Mouse (Mus musculus) hindbrain, embryonic 14.5 days (tissue): ENCODE data around the gene Mapk9. TPM values are rescaled to one million over a fixed set of nuclear protein-coding genes. Genes with fewer than 3 reads are reported as not detected.

Experiments used
- ATAC-seq: fragments of 200-750 bp; cut with Nextera tagmentation; 2 replicates; pipeline ENCODE4 v1.8.0; 2017; ENCODE audit warnings: moderate number of reproducible peaks, mild to moderate bottlenecking, moderate TSS enrichment, moderate library complexity; ENCODE audit not compliant: low FRiP score
- DNase-seq: peaks from one replicate; pipeline ENCODE4 v3.0.0-alpha.2; 2015; ENCODE audit warnings: low spot score
- H3K27ac ChIP-seq: fragments of 300-500 bp; sonication (generic); 2 replicates; pipeline ENCODE4 v1.5.1; 2014; ENCODE audit warnings: mild to moderate bottlenecking, moderate library complexity
- H3K27me3 ChIP-seq: fragments of 300-500 bp; sonication (generic); 2 replicates; pipeline ENCODE4 v1.6.1; 2014; ENCODE audit warnings: mild to moderate bottlenecking, low read length, mixed read lengths; ENCODE audit not compliant: control insufficient read depth, insufficient read depth
- H3K36me3 ChIP-seq: fragments of 300-500 bp; sonication (generic); replicated peaks from 2 replicates; pipeline ENCODE4 v1.6.1; 2014; ENCODE audit not compliant: control insufficient read depth, insufficient read depth
- H3K4me1 ChIP-seq: fragments of 300-500 bp; sonication (generic); replicated peaks from 2 replicates; pipeline ENCODE4 v1.6.1; 2014; ENCODE audit warnings: antibody characterized with exemption, low read length, mixed read lengths; ENCODE audit not compliant: control insufficient read depth, insufficient read depth
- H3K4me2 ChIP-seq: fragments of 300-500 bp; sonication (generic); replicated peaks from 2 replicates; pipeline ENCODE4 v1.6.1; 2014; ENCODE audit warnings: mild to moderate bottlenecking, moderate library complexity
- H3K4me3 ChIP-seq: fragments of 300-500 bp; sonication (generic); replicated peaks from 2 replicates; pipeline ENCODE4 v1.5.1; 2014; ENCODE audit warnings: mild to moderate bottlenecking, low read length
- H3K9ac ChIP-seq: fragments of 300-500 bp; sonication (generic); 2 replicates; pipeline ENCODE4 v1.6.1; 2014
- H3K9me3 ChIP-seq: fragments of 300-500 bp; sonication (generic); 2 replicates; pipeline ENCODE4 v1.6.1; 2016; ENCODE audit warnings: low read length; ENCODE audit not compliant: control insufficient read depth
- WGBS: fragments of 180-500 bp; shearing (Covaris S2); extraction: QIAGEN DNeasy Blood & Tissue Kit; methylation state at CpG from one replicate; pipeline ENCODE4 v1.1.7; 2014; 5-methylcytosine and 5-hydroxymethylcytosine counted together
- microRNA-seq: library from miRNA; unstranded; fragments of <30 nt; microRNA quantifications from one replicate; pipeline ENCODE4, GENCODE M21; 2016
- polyA plus RNA-seq: library from polyadenylated mRNA; unstranded; fragments of >200 nt; fragmentation: Nextera tagmentation; extraction: Ambion mirVana; gene quantifications from 2 replicates; pipeline ENCODE4 v1.2.1, GENCODE M21; 2014

Mapk9 gene
- polyA plus RNA-seq, 1 experiment from 2014 or later, result 86.6 TPM

- Histone ChIP-seq H3K9me3 (no peaks in the 10 kb centered on the region), H3K27me3 (no peaks in the 10 kb centered on the region), H3K9ac (no peak overlapping the region), H3K4me2 (no peak overlapping the region), H3K4me1 (peaks cover 18% of the 10 kb centered on the region), H3K27ac (no peak overlapping the region), H3K36me3 (no peaks in the 10 kb centered on the region), H3K4me3 (no peak overlapping the region)
- DNase-seq (no peak), ATAC-seq (no peak)
- 82% methylated on average over 7 of the region's 7 CpGs for WGBS
Measured at GRCm38 (mm10) chr11:49926183-49926582, 79.6 kb downstream of the Mapk9 start.

- H3K4me2 ChIP-seq, result peak overlapping the region; percentile 24
- no peaks in the 10 kb centered on the region for H3K27me3 ChIP-seq
- H3K27ac ChIP-seq, result peak overlapping the region; percentile 62
- H3K9ac ChIP-seq, result peak overlapping the region; percentile 13; the same call in 1 of the 2 replicates
- no peaks in the 10 kb centered on the region for H3K36me3 ChIP-seq
- peaks cover 28% of the 10 kb centered on the region for H3K4me1 ChIP-seq
- DNase-seq (peak; percentile 48), ATAC-seq (peak; percentile 70)
- WGBS, result 22% methylated on average over 4 of the region's 4 CpGs
- H3K4me3 ChIP-seq, result no peak overlapping the region
- no peaks in the 10 kb centered on the region for H3K9me3 ChIP-seq
Measured at GRCm38 (mm10) chr11:49927169-49927568, 80.6 kb downstream of the Mapk9 start.

- WGBS, result 48% methylated on average over 6 of the region's 6 CpGs
- Histone ChIP-seq H3K36me3 (no peaks in the 10 kb centered on the region), H3K4me3 (no peak overlapping the region), H3K27me3 (no peaks in the 10 kb centered on the region), H3K27ac (peak overlapping the region; percentile 62), H3K9ac (no peak overlapping the region), H3K4me2 (0 out of 2 replicates have a peak overlapping the region, but pooled peaks have one; percentile 24), H3K4me1 (peaks cover 28% of the 10 kb centered on the region), H3K9me3 (no peaks in the 10 kb centered on the region)
- no peak for ATAC-seq
- no peak for DNase-seq
Measured at GRCm38 (mm10) chr11:49927670-49928069, 81.1 kb downstream of the Mapk9 start.

- H3K4me3 ChIP-seq, result no peak overlapping the region
- no peaks in the 10 kb centered on the region for H3K27me3 ChIP-seq
- DNase-seq (no peak), ATAC-seq (no peak)
- H3K27ac ChIP-seq, result peak overlapping the region; percentile 73
- H3K4me1 ChIP-seq, result peaks cover 28% of the 10 kb centered on the region
- WGBS, result 22% methylated on average over 5 of the region's 5 CpGs
- H3K36me3 ChIP-seq, result no peaks in the 10 kb centered on the region
- H3K9me3 ChIP-seq, result no peaks in the 10 kb centered on the region
- no peak overlapping the region for H3K4me2 ChIP-seq
- no peak overlapping the region for H3K9ac ChIP-seq
Measured at GRCm38 (mm10) chr11:49931037-49931625, 84.6 kb downstream of the Mapk9 start.

- H3K4me3 ChIP-seq, result no peak overlapping the region
- H3K4me1 ChIP-seq, result peaks cover 26% of the 10 kb centered on the region
- no peak overlapping the region for H3K9ac ChIP-seq
- H3K4me2 ChIP-seq, result no peak overlapping the region
- H3K27ac ChIP-seq, result peak overlapping the region; percentile 73
- ATAC-seq (peak; percentile 78), DNase-seq (peak; percentile 47)
- no peaks in the 10 kb centered on the region for H3K9me3 ChIP-seq
- H3K27me3 ChIP-seq, result no peaks in the 10 kb centered on the region
- H3K36me3 ChIP-seq, result no peaks in the 10 kb centered on the region
- WGBS, result 16% methylated on average over 7 of the region's 7 CpGs
Measured at GRCm38 (mm10) chr11:49931853-49932252, 85.3 kb downstream of the Mapk9 start.

GRCm38 (mm10) chr11:49933811-49934210 lies 87.3 kb downstream of the Mapk9 start:
- no peak overlapping the region for H3K27ac ChIP-seq
- H3K4me2 ChIP-seq, result no peak overlapping the region
- WGBS, result 72% methylated on average over 1 of the region's 1 CpGs
- H3K36me3 ChIP-seq, result no peaks in the 10 kb centered on the region
- H3K9ac ChIP-seq, result no peak overlapping the region
- H3K9me3 ChIP-seq, result no peaks in the 10 kb centered on the region
- H3K4me3 ChIP-seq, result no peak overlapping the region
- no peaks in the 10 kb centered on the region for H3K27me3 ChIP-seq
- peaks cover 14% of the 10 kb centered on the region for H3K4me1 ChIP-seq
- ATAC-seq (no peak), DNase-seq (no peak)

- H3K36me3 ChIP-seq, result no peaks in the 10 kb centered on the region
- peak overlapping the region; percentile 51; the same call in 1 of the 2 replicates for H3K27ac ChIP-seq
- no peak overlapping the region for H3K4me2 ChIP-seq
- no peak overlapping the region for H3K4me3 ChIP-seq
- no peak overlapping the region for H3K9ac ChIP-seq
- no peak for ATAC-seq
- H3K4me1 ChIP-seq, result peaks cover 14% of the 10 kb centered on the region
- 38% methylated on average over 10 of the region's 10 CpGs for WGBS
- H3K27me3 ChIP-seq, result no peaks in the 10 kb centered on the region
- DNase-seq, result no peak
- no peaks in the 10 kb centered on the region for H3K9me3 ChIP-seq
Measured at GRCm38 (mm10) chr11:49934322-49934721, 87.8 kb downstream of the Mapk9 start.

Small RNA genes within 50 kb of the gene (microRNA-seq; reads per million reads assigned to microRNA genes)
- not detected for gene Gm23492

Other genes starting within 250 kb of the Mapk9 start
- 2.2 and 2.8 TPM in 2 replicates for gene Flt4, start 237.5 kb upstream of the Mapk9 start, polyA plus RNA-seq
- not detected in 2 replicates for gene Scgb3a1, start 183.1 kb upstream of the Mapk9 start, polyA plus RNA-seq
- gene Cnot6, start 134.0 kb upstream of the Mapk9 start, polyA plus RNA-seq, result 40.1 and 42.1 TPM in 2 replicates
- gene Gfpt2, start 52.6 kb upstream of the Mapk9 start, polyA plus RNA-seq, result 4.9 and 6.0 TPM in 2 replicates
- gene Rasgef1c, start 55.1 kb downstream of the Mapk9 start, polyA plus RNA-seq, result 31.7 and 35.3 TPM in 2 replicates
- gene Rnf130, start 178.6 kb downstream of the Mapk9 start, polyA plus RNA-seq, result 72.0 and 78.1 TPM in 2 replicates